Mouse (Mus musculus) kidney, postnatal 36 days (tissue): ENCODE data around the gene Rexo1.

Experiments
- DNase-seq, 2 experiments: peaks; one replicate each; pipeline ENCODE4 v3.0.0; 2021 to 2022; ENCODE audit warnings: mixed read lengths in 2 of 2

Gene Rexo1

GRCm38 (mm10) chr10:80503599-80504220 lies 57.6 kb downstream of the Rexo1 start:
- peak in 1 of 2 experiments; percentile 19 for DNase-seq

DNA sequence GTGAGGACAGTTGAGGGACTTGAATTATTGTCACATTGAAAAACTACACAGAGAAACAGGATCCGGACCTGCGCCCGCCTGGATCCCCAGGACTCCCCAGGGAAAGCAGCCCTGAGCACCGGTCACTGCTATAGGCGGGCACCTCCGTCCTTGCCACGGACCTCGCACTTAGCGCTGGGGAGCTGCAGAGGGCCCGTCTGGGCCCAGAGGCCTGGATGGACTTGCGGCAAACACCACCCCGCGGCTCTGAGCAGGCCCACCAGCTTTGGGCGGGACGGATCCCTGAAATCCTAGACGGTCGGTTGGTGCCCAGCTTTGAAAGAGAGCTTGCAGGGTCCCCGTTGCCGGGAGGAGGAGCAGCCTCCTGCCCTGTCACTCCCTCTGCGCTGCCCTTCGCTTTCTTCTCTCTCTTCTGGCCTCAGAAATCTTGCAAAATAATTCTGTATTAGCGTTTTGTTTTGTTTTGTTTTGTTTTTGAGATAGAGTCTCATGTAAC lies 58.5 kb downstream of the Rexo1 start:
- no peak for DNase-seq

GRCm38 (mm10) chr10:80502291-80502690 lies 59.1 kb downstream of the Rexo1 start:
- no peak for DNase-seq

GRCm38 (mm10) chr10:80496421-80496820 lies 64.9 kb downstream of the Rexo1 start:
- DNase-seq = no peak

GRCm38 (mm10) chr10:80495901-80496300 lies 65.5 kb downstream of the Rexo1 start:
- peak in 1 of 2 experiments; percentile 27 for DNase-seq

GRCm38 (mm10) chr10:80494732-80495131 lies 66.6 kb downstream of the Rexo1 start, which contains the start of gene Onecut3:
Gene Onecut3, plus strand, starts transcription at chr10:80494835.
- peak; percentile 45 to 75 for DNase-seq
